Mouse (Mus musculus): ENCODE results near the gene Ptprt.

GRCm38 (mm10) chr2:162050198-162050597, 610.7 kb downstream of the Ptprt start:
- TF ChIP-seq MXI1 (IDR thresholded peaks at IDR 0.05; ENCODE audit: low read depth, low read length) (no peak), UBTF (IDR thresholded peaks at IDR 0.05; ENCODE audit: low read depth, low read length) (no peak), EP300 (IDR thresholded peaks at IDR 0.05; ENCODE audit: low read length) (no peak), POLR2A (IDR thresholded peaks at IDR 0.05; ENCODE audit: low read depth, low read length) (no peak), ZC3H11A (IDR thresholded peaks at IDR 0.05; ENCODE audit: low read depth, low read length) (no peak), CHD2 (IDR thresholded peaks at IDR 0.05; ENCODE audit: low read length) (no peak), POLR2AphosphoS2 (IDR thresholded peaks at IDR 0.05; ENCODE audit: low read depth, low read length) (no peak), TBP (conservative IDR thresholded peaks at IDR 0.05; ENCODE audit: low read depth, low read length) (no peak), CTCF (conservative IDR thresholded peaks at IDR 0.05 in 1 of 2, IDR thresholded peaks at IDR 0.05 in 1 of 2; ENCODE audit: low read depth in 2 of 2, low read length in 2 of 2) (no peak), USF2 (conservative IDR thresholded peaks at IDR 0.05; ENCODE audit: low read depth, low read length) (no peak), ELF1 (IDR thresholded peaks at IDR 0.05; ENCODE audit: low read depth, low read length) (no peak), ZNF384 (IDR thresholded peaks at IDR 0.05; ENCODE audit: low read depth, low read length) (no peak), TCF12 (IDR thresholded peaks at IDR 0.05; ENCODE audit: low read depth, low read length) (no peak), SMC3 (IDR thresholded peaks at IDR 0.05; ENCODE audit: low read depth, low read length) (no peak)

All from CH12.LX (cell line).